In genomic region chr11:50206037-50206436, GRCm38 (mm10) we compare ENCODE assay signal across 23 mouse cellular contexts. TPM values are rescaled to one million over a fixed set of nuclear protein-coding genes. Genes with fewer than 3 reads are reported as not detected.
"Had no signal": no experiment of that assay in that cellular context is flagged by ENCODE, and none has a peak within 500 bp of the region (broad histone marks: within the 10 kb centered on the region; RNA-seq: fewer than 3 reads in every experiment).

No protein-coding gene starts in this region.

- H3K9me3 ChIP-seq: heart, embryonic 13.5 days; heart, embryonic 15.5 days; hindbrain, embryonic 10.5 days; hindbrain, embryonic 12.5 days; intestine, embryonic 15.5 days; limb, embryonic 13.5 days; limb, embryonic 15.5 days; liver, embryonic 13.5 days; liver, embryonic 15.5 days had no signal

- DNase-seq: gastrocnemius, postnatal 25 days; heart, postnatal 14 days; heart, postnatal 4 days; kidney, adult 18-20 months; kidney, postnatal 10 days; left cerebral cortex, postnatal 4 days; liver, embryonic 13.5 days; lung, adult 18-20 months had no signal

- H3K27me3 ChIP-seq: heart, embryonic 13.5 days; heart, embryonic 15.5 days; hindbrain, embryonic 12.5 days; intestine, embryonic 15.5 days; limb, embryonic 13.5 days; limb, embryonic 15.5 days; liver, embryonic 13.5 days; liver, embryonic 15.5 days had no signal

- ATAC-seq: hindbrain, embryonic 16.5 days; inflammation-experienced regulatory T-cells, adult 6 months; intestine, embryonic 15.5 days; intestine, postnatal 0 days had no signal

- H3K4me2 ChIP-seq: heart, embryonic 11.5 days; heart, embryonic 13.5 days; heart, embryonic 15.5 days; hindbrain, embryonic 12.5 days; hindbrain, embryonic 14.5 days; intestine, embryonic 15.5 days; limb, embryonic 13.5 days; limb, embryonic 15.5 days; liver, embryonic 13.5 days; liver, embryonic 15.5 days had no signal

- H3K4me3 ChIP-seq: heart, adult 2 months; heart, embryonic 15.5 days; hindbrain, embryonic 10.5 days; hindbrain, embryonic 12.5 days; intestine, embryonic 15.5 days; limb, embryonic 13.5 days; limb, embryonic 15.5 days; liver, embryonic 13.5 days; liver, embryonic 15.5 days had no signal

- H3K27ac ChIP-seq: heart, adult 2 months; heart, embryonic 13.5 days; heart, embryonic 15.5 days; hindbrain, embryonic 10.5 days; hindbrain, embryonic 12.5 days; hindbrain, embryonic 14.5 days; intestine, embryonic 15.5 days; limb, embryonic 13.5 days; limb, embryonic 15.5 days; liver, embryonic 13.5 days; liver, embryonic 15.5 days had no signal

- H3K9ac ChIP-seq: heart, embryonic 13.5 days; heart, embryonic 15.5 days; hindbrain, embryonic 12.5 days; hindbrain, embryonic 14.5 days; intestine, embryonic 15.5 days; limb, embryonic 13.5 days; limb, embryonic 15.5 days; liver, embryonic 13.5 days; liver, embryonic 15.5 days had no signal

RNA-seq across cellular contexts. Expression of gene Ltc4s, which starts 32.4 kb away (rescaled TPM):
- total RNA-seq: granulocyte monocyte progenitor cell, adult 5-6 weeks had no signal
- polyA plus RNA-seq: inflammation-experienced regulatory T-cells, adult 6 months had no signal
